Mouse (Mus musculus) forebrain, embryonic 11.5 days (tissue): Measurements from ENCODE around the gene Cdk2. TPM values are rescaled to one million over a fixed set of nuclear protein-coding genes. Genes with fewer than 3 reads are reported as not detected.
"Not testable (repeated sequence)": the region's sequence is repeated elsewhere in the genome, so short reads cannot be mapped to it uniquely, and the experiment has no call there.

Experiments
- ATAC-seq: fragments of 200-750 bp; cut with Nextera tagmentation; replicated peaks from 2 replicates; pipeline ENCODE4 v1.8.0; 2017; ENCODE audit warnings: moderate TSS enrichment; ENCODE audit not compliant: low FRiP score
- DNase-seq: peaks from one replicate; pipeline ENCODE4 v3.0.0-alpha.2; 2017; ENCODE audit warnings: low spot score
- H3K27ac ChIP-seq: fragments of 300-500 bp; sonication (generic); 2 replicates; pipeline ENCODE4 v1.5.1; 2014; ENCODE audit warnings: low read depth, low read length
- H3K27me3 ChIP-seq: fragments of 300-500 bp; sonication (generic); 2 replicates; pipeline ENCODE4 v1.6.1; 2014; ENCODE audit warnings: mild to moderate bottlenecking, low read length, mixed read lengths; ENCODE audit not compliant: control insufficient read depth, insufficient read depth
- H3K36me3 ChIP-seq: fragments of 300-500 bp; sonication (generic); 2 replicates; pipeline ENCODE4 v1.6.1; 2014; ENCODE audit warnings: mild to moderate bottlenecking, low read length, moderate library complexity, mixed read lengths; ENCODE audit not compliant: control insufficient read depth, insufficient read depth
- H3K4me1 ChIP-seq: fragments of 300-500 bp; sonication (generic); replicated peaks from 2 replicates; pipeline ENCODE4 v1.6.1; 2014; ENCODE audit warnings: low read length, mixed read lengths; ENCODE audit not compliant: control insufficient read depth, insufficient read depth
- H3K4me2 ChIP-seq: fragments of 300-500 bp; sonication (generic); 2 replicates; pipeline ENCODE4 v1.6.1; 2014; ENCODE audit warnings: low read depth, mild to moderate bottlenecking, low read length, moderate library complexity, mixed read lengths; ENCODE audit not compliant: severe bottlenecking
- H3K4me3 ChIP-seq: fragments of 300-500 bp; sonication (generic); 2 replicates; pipeline ENCODE4 v1.5.1; 2014; ENCODE audit warnings: low read depth, low read length
- H3K9ac ChIP-seq: fragments of 300-500 bp; sonication (generic); 2 replicates; pipeline ENCODE4 v1.6.1; 2014; ENCODE audit warnings: low read length
- H3K9me3 ChIP-seq: fragments of 300-500 bp; sonication (generic); 2 replicates; pipeline ENCODE4 v1.6.1; 2016; ENCODE audit warnings: low read length, mixed read lengths; ENCODE audit not compliant: control insufficient read depth
- WGBS: fragments of 180-500 bp; shearing (Covaris S2); extraction: QIAGEN DNeasy Blood & Tissue Kit; methylation state at CpG from one replicate; pipeline ENCODE4 v1.1.7; 2014; 5-methylcytosine and 5-hydroxymethylcytosine counted together
- polyA plus RNA-seq: library from polyadenylated mRNA; unstranded; fragments of >200 nt; fragmentation: Nextera tagmentation; extraction: Ambion mirVana; gene quantifications from 2 replicates; pipeline ENCODE4 v1.2.1, GENCODE M21; 2014

Cdk2 gene
- polyA plus RNA-seq, 1 experiment from 2014 or later: 120 TPM

- Histone ChIP-seq H3K9me3 (no peaks in the 10 kb centered on the region), H3K4me1 (no peaks in the 10 kb centered on the region), H3K4me3 (no peak overlapping the region), H3K36me3 (no peaks in the 10 kb centered on the region), H3K9ac (no peak overlapping the region), H3K27me3 (no peaks in the 10 kb centered on the region), H3K4me2 (no peak overlapping the region), H3K27ac (no peak overlapping the region)
- no peak for DNase-seq
- no peak for ATAC-seq
- 89% methylated on average over 19 of the region's 19 CpGs for WGBS
These were observed 11.0 kb upstream of the Cdk2 start for GRCm38 (mm10) chr10:128715559-128716537.

- ATAC-seq, H3K4me2 ChIP-seq, H3K4me1 ChIP-seq, DNase-seq, H3K4me3 ChIP-seq, H3K9me3 ChIP-seq, H3K9ac ChIP-seq, H3K27me3 ChIP-seq, H3K36me3 ChIP-seq, H3K27ac ChIP-seq: not testable (repeated sequence)
- WGBS: 92% methylated on average over 7 of the region's 7 CpGs
These were observed 6.5 kb upstream of the Cdk2 start for GRCm38 (mm10) chr10:128711318-128711717.

- no peaks in the 10 kb centered on the region for H3K9me3 ChIP-seq
- peak overlapping the region; percentile 57 for H3K4me3 ChIP-seq
- DNase-seq (peak; percentile 57), ATAC-seq (peak; percentile 15; the same call in 1 of the 2 replicates)
- H3K27ac ChIP-seq: peak overlapping the region; percentile 87; the same call in 1 of the 2 replicates
- WGBS: 8% methylated on average over 11 of the region's 11 CpGs
- peaks cover 3% of the 10 kb centered on the region; the same call in 1 of the 2 replicates for H3K4me1 ChIP-seq
- peak overlapping the region; percentile 71 for H3K4me2 ChIP-seq
- H3K9ac ChIP-seq: peak overlapping the region; percentile 74
- peaks cover 3% of the 10 kb centered on the region; the same call in 1 of the 2 replicates for H3K36me3 ChIP-seq
- H3K27me3 ChIP-seq: no peaks in the 10 kb centered on the region
These were observed 474 bp upstream of the Cdk2 start for GRCm38 (mm10) chr10:128705317-128705693.

GRCm38 (mm10) chr10:128703895-128704294 is 936 bp downstream of the Cdk2 start, which contains the start of gene Pmel:
TSS of gene Pmel (plus strand) at chr10:128704195.
- Histone ChIP-seq H3K27me3 (no peaks in the 10 kb centered on the region), H3K36me3 (peaks cover 5% of the 10 kb centered on the region; the same call in 1 of the 2 replicates), H3K27ac (peak within 1 kb of the TSS; percentile 87), H3K4me3 (peak within 1 kb of the TSS; percentile 57), H3K4me1 (peaks cover 3% of the 10 kb centered on the region; the same call in 1 of the 2 replicates), H3K9ac (peak within 1 kb of the TSS; percentile 74), H3K9me3 (no peaks in the 10 kb centered on the region), H3K4me2 (peak within 1 kb of the TSS; percentile 71)
- ATAC-seq: no peak
- no peak for DNase-seq
- WGBS: 23% methylated on average over 4 of the region's 4 CpGs

GRCm38 (mm10) chr10:128702328-128703007 is 2.4 kb downstream of the Cdk2 start:
- DNase-seq: no peak
- Histone ChIP-seq H3K27ac (no peak overlapping the region), H3K4me1 (peaks cover 3% of the 10 kb centered on the region; the same call in 1 of the 2 replicates), H3K4me2 (no peak overlapping the region), H3K36me3 (peaks cover 5% of the 10 kb centered on the region; the same call in 1 of the 2 replicates), H3K4me3 (no peak overlapping the region), H3K9me3 (no peaks in the 10 kb centered on the region), H3K27me3 (no peaks in the 10 kb centered on the region), H3K9ac (no peak overlapping the region)
- WGBS: 86% methylated on average over 6 of the region's 6 CpGs
- ATAC-seq: no peak

- no peak overlapping the region for H3K4me2 ChIP-seq
- no peak overlapping the region for H3K9ac ChIP-seq
- DNase-seq: no peak
- peaks cover 5% of the 10 kb centered on the region; the same call in 1 of the 2 replicates for H3K36me3 ChIP-seq
- peaks cover 3% of the 10 kb centered on the region; the same call in 1 of the 2 replicates for H3K4me1 ChIP-seq
- H3K27me3 ChIP-seq: no peaks in the 10 kb centered on the region
- 92% methylated on average over 5 of the region's 5 CpGs for WGBS
- H3K9me3 ChIP-seq: no peaks in the 10 kb centered on the region
- H3K4me3 ChIP-seq: no peak overlapping the region
- no peak overlapping the region for H3K27ac ChIP-seq
- no peak for ATAC-seq
These were observed 4.1 kb downstream of the Cdk2 start for GRCm38 (mm10) chr10:128700712-128701111.

- H3K27ac ChIP-seq: no peak overlapping the region
- no peak overlapping the region for H3K4me2 ChIP-seq
- H3K9ac ChIP-seq: no peak overlapping the region
- H3K4me3 ChIP-seq: no peak overlapping the region
- DNase-seq: no peak
- no peaks in the 10 kb centered on the region; the same call in 1 of the 2 replicates for H3K4me1 ChIP-seq
- H3K36me3 ChIP-seq: peaks cover 5% of the 10 kb centered on the region; the same call in 1 of the 2 replicates
- no peaks in the 10 kb centered on the region for H3K27me3 ChIP-seq
- H3K9me3 ChIP-seq: no peaks in the 10 kb centered on the region
- WGBS: 82% methylated on average over 11 of the region's 11 CpGs
- no peak for ATAC-seq
These were observed 5.2 kb downstream of the Cdk2 start for GRCm38 (mm10) chr10:128699611-128700010.

GRCm38 (mm10) chr10:128699006-128699405 is 5.8 kb downstream of the Cdk2 start:
- Histone ChIP-seq H3K9ac (no peak overlapping the region), H3K4me3 (no peak overlapping the region), H3K36me3 (peaks cover 5% of the 10 kb centered on the region; the same call in 1 of the 2 replicates), H3K27me3 (no peaks in the 10 kb centered on the region), H3K4me2 (no peak overlapping the region), H3K9me3 (no peaks in the 10 kb centered on the region), H3K4me1 (no peaks in the 10 kb centered on the region; the same call in 1 of the 2 replicates), H3K27ac (no peak overlapping the region)
- 88% methylated on average over 5 of the region's 5 CpGs for WGBS
- ATAC-seq (no peak), DNase-seq (no peak)
